Mouse (Mus musculus) cerebellum, adult 11 months (tissue): Measurements from ENCODE around the gene Pom121l12.

Experiments used
- DNase-seq: peaks from one replicate; pipeline ENCODE4 v3.0.0; 2022

Gene Pom121l12

GRCm38 (mm10) chr11:14598976-14599375, at the start of gene Pom121l12:
TSS of gene Pom121l12 (plus strand) at chr11:14599276.
- DNase-seq = no peak

- no peak for DNase-seq
Measured at GRCm38 (mm10) chr11:14611859-14612258, 12.8 kb downstream of the Pom121l12 start.
